Mouse (Mus musculus) thymus, postnatal 0 days (tissue): Measurements from ENCODE around the gene Gna15. TPM values are rescaled to one million over a fixed set of nuclear protein-coding genes. Genes with fewer than 3 reads are reported as not detected.

Source experiments
- microRNA-seq: library from miRNA; unstranded; fragments of <30 nt; microRNA quantifications from one replicate; pipeline ENCODE4, GENCODE M21; 2016; ENCODE audit warnings: borderline number of aligned reads
- polyA plus RNA-seq: library from polyadenylated mRNA; unstranded; fragments of >200 nt; fragmentation: Nextera tagmentation; extraction: Ambion mirVana; gene quantifications from 2 replicates; pipeline ENCODE4 v1.2.1, GENCODE M21; 2015

Gna15 gene
- polyA plus RNA-seq, 1 experiment from 2014 or later = 3.5 TPM

Small RNAs within 50 kb of the gene (microRNA-seq; reads per million reads assigned to microRNA genes)
- not detected for gene Gm25595

Other genes with a start within 250 kb of the Gna15 start
- 7.8 and 9.3 TPM in 2 replicates for gene Tjp3, start 232.6 kb downstream of the Gna15 start, polyA plus RNA-seq
- gene Pip5k1c, start 231.3 kb downstream of the Gna15 start, polyA plus RNA-seq = 36.9 and 38.6 TPM in 2 replicates
- 41.3 and 45.8 TPM in 2 replicates for gene Cactin, start 203.1 kb downstream of the Gna15 start, polyA plus RNA-seq
- 97.5 and 103 TPM in 2 replicates for gene Tbxa2r, start 195.5 kb downstream of the Gna15 start, polyA plus RNA-seq
- 0.14 and 0.16 TPM in 2 replicates for gene Gipc3, start 181.0 kb downstream of the Gna15 start, polyA plus RNA-seq
- 88.5 and 100 TPM in 2 replicates for gene Hmg20b, start 173.7 kb downstream of the Gna15 start, polyA plus RNA-seq
- 36.3 and 38.1 TPM in 2 replicates for gene Mfsd12, start 166.7 kb downstream of the Gna15 start, polyA plus RNA-seq
- 1.7 and 3.0 TPM in 2 replicates for gene 4930404N11Rik, start 158.4 kb downstream of the Gna15 start, polyA plus RNA-seq
- 87.1 and 96.9 TPM in 2 replicates for gene Fzr1, start 145.7 kb downstream of the Gna15 start, polyA plus RNA-seq
- 71.3 and 78.7 TPM in 2 replicates for gene Dohh, start 139.8 kb downstream of the Gna15 start, polyA plus RNA-seq
- 2.3 TPM in 2 replicates for gene Gm48551, start 139.8 kb downstream of the Gna15 start, polyA plus RNA-seq
- gene Gm48552, start 135.2 kb downstream of the Gna15 start, polyA plus RNA-seq = 0.72 and 1.5 TPM in 2 replicates
- 12.5 and 14.0 TPM in 2 replicates for gene Smim24, start 131.2 kb downstream of the Gna15 start, polyA plus RNA-seq
- 21.5 and 21.9 TPM in 2 replicates for gene Nfic, start 68.6 kb downstream of the Gna15 start, polyA plus RNA-seq
- gene Celf5, start 41.5 kb downstream of the Gna15 start, polyA plus RNA-seq = 0.04 and 0.25 TPM in 2 replicates
- 39.4 and 45.5 TPM in 2 replicates for gene Ncln, start 27.8 kb downstream of the Gna15 start, polyA plus RNA-seq
- 22.2 and 25.6 TPM in 2 replicates for gene S1pr4, start 24.1 kb downstream of the Gna15 start, polyA plus RNA-seq
- gene Gna11, start 21.0 kb upstream of the Gna15 start, polyA plus RNA-seq = 28.5 and 30.0 TPM in 2 replicates
- gene Aes, start 35.3 kb upstream of the Gna15 start, polyA plus RNA-seq = 683 and 740 TPM in 2 replicates
- 2.4 and 2.9 TPM in 2 replicates for gene Tle2, start 50.3 kb upstream of the Gna15 start, polyA plus RNA-seq
- gene Tle6, start 76.8 kb upstream of the Gna15 start, polyA plus RNA-seq = 3.7 and 4.8 TPM in 2 replicates
- 0.85 and 0.98 TPM in 2 replicates for gene BC025920, start 82.0 kb upstream of the Gna15 start, polyA plus RNA-seq
- 26.7 and 31.3 TPM in 2 replicates for gene Sirt6, start 103.6 kb upstream of the Gna15 start, polyA plus RNA-seq
- 2.2 and 2.3 TPM in 2 replicates for gene Ankrd24, start 104.3 kb upstream of the Gna15 start, polyA plus RNA-seq
- 4.4 and 5.6 TPM in 2 replicates for gene Gm10778, start 124.8 kb upstream of the Gna15 start, polyA plus RNA-seq
- gene Zfp433, start 180.6 kb upstream of the Gna15 start, polyA plus RNA-seq = 17.1 and 19.0 TPM in 2 replicates
- gene Gm3055, start 246.9 kb upstream of the Gna15 start, polyA plus RNA-seq = 4.4 and 5.5 TPM in 2 replicates